Mouse (Mus musculus) heart, adult 2 months (tissue): ENCODE results near the gene Nrtn.

Source experiments
- CTCF ChIP-seq: fragments of 200-600 bp; IDR thresholded peaks from 2 replicates; pipeline ENCODE4 v1.8.1; 2022; ENCODE audit warnings: antibody characterized with exemption, mild to moderate bottlenecking, moderate library complexity
- EP300 ChIP-seq: fragments of 200-500 bp; IDR thresholded peaks from 2 replicates; pipeline ENCODE4 v1.6.1; 2011; ENCODE audit warnings: low read depth, low read length, control low read depth; ENCODE audit not compliant: insufficient read depth
- POLR2A ChIP-seq: fragments of 200-500 bp; IDR thresholded peaks from 2 replicates; pipeline ENCODE4 v1.6.1; 2011; ENCODE audit warnings: mild to moderate bottlenecking, low read depth, low read length, control low read depth; ENCODE audit not compliant: insufficient read depth

DNA sequence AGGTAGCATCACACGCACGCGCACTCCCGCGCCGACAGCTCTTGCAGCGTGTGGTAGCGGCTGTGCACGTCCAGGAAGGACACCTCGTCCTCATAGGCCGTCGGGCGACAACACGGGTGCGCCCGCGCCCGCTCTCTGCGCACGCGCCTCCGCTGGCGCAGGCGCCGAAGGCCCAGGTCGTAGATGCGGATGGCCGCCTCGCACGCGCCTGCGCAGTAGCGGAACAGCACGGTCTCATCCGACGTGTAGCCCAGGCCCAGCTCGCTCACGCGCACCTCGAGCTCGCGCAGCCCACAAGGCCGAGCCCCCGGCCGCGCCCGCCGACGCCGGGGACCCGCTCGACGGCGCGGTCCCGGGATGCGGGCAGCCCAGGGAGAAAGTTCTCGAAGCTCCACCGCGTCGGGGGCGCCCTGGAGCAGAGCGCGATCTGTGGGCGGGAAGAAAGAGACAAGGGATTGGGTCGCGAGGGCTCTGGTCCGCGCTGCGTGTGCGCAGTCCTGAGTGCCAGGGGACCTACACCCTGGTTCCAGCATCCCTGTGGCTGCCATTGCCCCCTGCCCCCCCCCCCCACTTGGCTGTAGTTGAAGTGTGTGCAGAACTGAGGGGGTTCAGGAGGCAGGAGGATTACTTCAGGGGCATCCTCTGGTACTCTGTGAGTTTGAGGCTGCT, 5.8 kb downstream of the Nrtn start:
- TF ChIP-seq POLR2A (peak; percentile 39; the same call in 1 of the 2 replicates), CTCF (no peak), EP300 (no peak)
